Mouse (Mus musculus) ES-E14 (cell line): ENCODE measurements around the gene Ntng1.

Experiments
- CHD2 ChIP-seq: IDR thresholded peaks from 2 replicates; pipeline ENCODE4 v1.6.1; 2014; ENCODE audit warnings: mild to moderate bottlenecking, low read depth, low read length, inconsistent platforms
- HCFC1 ChIP-seq: IDR thresholded peaks from 2 replicates; pipeline ENCODE4 v1.6.1; 2012; ENCODE audit warnings: low read length, inconsistent platforms, borderline replicate concordance; ENCODE audit not compliant: insufficient read depth

DNA sequence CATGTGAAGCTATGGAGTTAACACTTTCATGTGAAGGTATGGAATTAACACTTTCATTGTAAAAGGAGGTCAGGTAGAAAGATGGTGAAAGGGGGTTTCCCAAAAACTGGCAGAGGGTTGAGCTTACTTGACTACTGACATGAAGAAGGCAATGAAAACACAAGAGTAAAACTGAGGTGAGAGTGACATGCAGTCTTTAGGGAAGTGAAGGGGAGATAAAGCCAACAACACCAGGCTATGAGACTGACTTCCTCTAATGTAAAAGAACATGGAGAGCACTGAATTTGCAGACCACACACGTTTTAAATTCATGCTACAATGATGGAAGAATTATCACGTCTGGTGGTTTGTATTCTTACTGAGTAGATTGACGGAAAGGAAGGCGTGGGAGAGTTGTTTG, 168.7 kb downstream of the Ntng1 start:
- no peak for TF ChIP-seq CHD2
- no peak for TF ChIP-seq HCFC1
